Mouse (Mus musculus) midbrain, embryonic 12.5 days (tissue): Measurements from ENCODE around the gene Mutyh. TPM values are rescaled to one million over a fixed set of nuclear protein-coding genes. Genes with fewer than 3 reads are reported as not detected.
"Not testable (repeated sequence)": the region's sequence is repeated elsewhere in the genome, so short reads cannot be mapped to it uniquely, and the experiment has no call there.

ENCODE experiments used
- ATAC-seq: fragments of 200-750 bp; cut with Nextera tagmentation; 2 replicates; pipeline ENCODE4 v1.8.0; 2017; ENCODE audit warnings: low read depth, moderate TSS enrichment, moderate library complexity; ENCODE audit not compliant: low FRiP score
- H3K27ac ChIP-seq: fragments of 300-500 bp; sonication (generic); replicated peaks from 2 replicates; pipeline ENCODE4 v1.5.1; 2016; ENCODE audit warnings: mild to moderate bottlenecking
- H3K27me3 ChIP-seq: fragments of 300-500 bp; sonication (generic); 2 replicates; pipeline ENCODE4 v1.6.1; 2016; ENCODE audit warnings: mild to moderate bottlenecking
- H3K36me3 ChIP-seq: fragments of 300-500 bp; sonication (generic); 2 replicates; pipeline ENCODE4 v1.6.1; 2016
- H3K4me1 ChIP-seq: fragments of 300-500 bp; sonication (generic); 2 replicates; pipeline ENCODE4 v1.6.1; 2016
- H3K4me2 ChIP-seq: fragments of 300-500 bp; sonication (generic); replicated peaks from 2 replicates; pipeline ENCODE4 v1.6.1; 2016; ENCODE audit warnings: mild to moderate bottlenecking, moderate library complexity
- H3K4me3 ChIP-seq: fragments of 300-500 bp; sonication (generic); 2 replicates; pipeline ENCODE4 v1.5.1; 2016; ENCODE audit warnings: mild to moderate bottlenecking
- H3K9ac ChIP-seq: fragments of 300-500 bp; sonication (generic); replicated peaks from 2 replicates; pipeline ENCODE4 v1.6.1; 2016; ENCODE audit warnings: mild to moderate bottlenecking, moderate library complexity
- H3K9me3 ChIP-seq: fragments of 300-500 bp; sonication (generic); 2 replicates; pipeline ENCODE4 v1.6.1; 2016; ENCODE audit warnings: mild to moderate bottlenecking
- whole genome bisulfite sequencing: fragments of 180-500 bp; shearing (Covaris S2); methylation state at CpG from one replicate; pipeline ENCODE4 v1.1.7; 2016; 5-methylcytosine and 5-hydroxymethylcytosine counted together
- polyA plus RNA-seq: library from polyadenylated mRNA; unstranded; fragments of >200 nt; fragmentation: Nextera tagmentation; extraction: Ambion mirVana; gene quantifications from 2 replicates; pipeline ENCODE4 v1.2.1, GENCODE M21; 2016

Gene Mutyh
- polyA plus RNA-seq, 1 experiment from 2014 or later = 17.3 TPM

- peak; percentile 31 for ATAC-seq
- H3K4me2 ChIP-seq = peak overlapping the region; percentile 73
- peaks cover 30% of the 10 kb centered on the region for H3K27me3 ChIP-seq
- H3K36me3 ChIP-seq = no peaks in the 10 kb centered on the region
- H3K4me3 ChIP-seq = peak overlapping the region; percentile 52
- H3K4me1 ChIP-seq = peaks cover 27% of the 10 kb centered on the region
- 1% methylated on average over 29 of the region's 29 CpGs for WGBS
- H3K9ac ChIP-seq = peak overlapping the region; percentile 53
- H3K9me3 ChIP-seq = no peaks in the 10 kb centered on the region
- H3K27ac ChIP-seq = peak overlapping the region; percentile 54; the same call in 1 of the 2 replicates
Observed at GRCm38 (mm10) chr4:116824541-116825004, 17.1 kb downstream of the Mutyh start.

DNA sequence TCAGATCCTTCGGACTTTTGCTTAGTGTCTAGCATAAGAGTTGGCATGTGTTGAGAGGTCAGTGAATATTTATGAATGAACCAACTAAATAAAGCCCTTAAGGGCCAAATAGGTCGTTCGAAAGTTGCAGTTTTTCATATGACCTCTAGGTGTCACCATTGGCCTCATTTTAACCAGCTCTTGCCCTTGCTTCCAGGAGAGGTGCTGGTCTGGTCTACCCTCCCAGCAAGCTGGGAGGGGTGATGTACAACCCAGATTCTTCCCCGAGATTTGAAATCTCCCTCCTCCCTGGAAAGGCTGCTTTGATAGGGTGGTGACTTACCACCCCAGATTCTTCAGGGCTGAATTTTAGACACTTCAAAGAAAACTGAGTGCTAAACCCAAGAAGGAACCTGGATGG, 20.3 kb downstream of the Mutyh start:
- Histone ChIP-seq H3K4me3 (no peak overlapping the region), H3K9ac (no peak overlapping the region), H3K27me3 (0 out of 2 replicates have a peak, but pooled peaks cover 3% of the 10 kb centered on the region), H3K27ac (no peak overlapping the region), H3K4me1 (peaks cover 24% of the 10 kb centered on the region), H3K9me3 (no peaks in the 10 kb centered on the region), H3K4me2 (no peak overlapping the region), H3K36me3 (no peaks in the 10 kb centered on the region)
- ATAC-seq = no peak
- 0% methylated on average over 4 of the region's 4 CpGs for WGBS

DNA sequence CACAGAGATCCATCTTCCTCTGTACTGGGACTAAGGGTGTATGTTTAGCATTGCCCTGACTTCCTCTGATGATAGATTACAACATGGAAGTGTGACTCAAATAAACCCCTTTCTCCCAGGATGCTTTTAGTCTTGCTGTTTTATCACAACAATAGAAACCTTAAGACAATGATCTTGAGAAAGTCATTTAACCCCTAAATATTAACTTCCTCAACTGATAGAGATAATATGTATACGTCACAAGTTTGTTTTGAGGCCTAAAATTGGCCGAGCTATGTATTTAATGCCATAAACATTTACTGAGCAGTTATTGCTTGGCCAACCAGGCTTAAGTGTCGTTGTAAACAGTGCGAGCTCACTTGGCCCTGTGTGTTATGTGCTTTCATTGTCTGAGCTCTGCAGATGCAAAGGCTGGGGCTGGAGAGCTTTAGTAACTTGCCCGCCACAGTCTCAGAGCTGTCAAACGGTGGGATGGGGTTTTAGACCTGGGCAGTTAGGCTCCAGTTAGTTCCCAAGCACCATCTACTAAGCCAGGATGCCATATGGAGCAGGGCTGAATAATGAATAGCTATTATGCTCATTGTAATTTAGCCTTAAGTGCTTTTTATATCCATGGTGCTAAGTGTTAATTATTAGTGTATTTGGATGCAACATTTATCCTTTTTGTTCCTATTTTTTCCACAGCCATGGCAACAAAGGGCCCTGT, 22.0 kb downstream of the Mutyh start:
- WGBS = 33% methylated on average over 6 of the region's 6 CpGs
- ATAC-seq = peak; percentile 35; the same call in 1 of the 2 replicates
- H3K4me3 ChIP-seq = no peak overlapping the region
- peak overlapping the region; percentile 30 for H3K27ac ChIP-seq
- no peaks in the 10 kb centered on the region for H3K9me3 ChIP-seq
- H3K4me2 ChIP-seq = no peak overlapping the region
- H3K9ac ChIP-seq = no peak overlapping the region
- no peaks in the 10 kb centered on the region for H3K36me3 ChIP-seq
- H3K27me3 ChIP-seq = 0 out of 2 replicates have a peak, but pooled peaks cover 3% of the 10 kb centered on the region
- H3K4me1 ChIP-seq = peaks cover 19% of the 10 kb centered on the region

GRCm38 (mm10) chr4:116830070-116830368, 22.5 kb downstream of the Mutyh start:
- Histone ChIP-seq H3K36me3 (no peaks in the 10 kb centered on the region), H3K4me3 (no peak overlapping the region), H3K27ac (peak overlapping the region; percentile 30), H3K9ac (no peak overlapping the region), H3K27me3 (0 out of 2 replicates have a peak, but pooled peaks cover 3% of the 10 kb centered on the region), H3K9me3 (no peaks in the 10 kb centered on the region), H3K4me2 (no peak overlapping the region), H3K4me1 (peaks cover 17% of the 10 kb centered on the region)
- 7% methylated on average over 6 of the region's 6 CpGs for WGBS
- ATAC-seq = peak; percentile 53; the same call in 1 of the 2 replicates

GRCm38 (mm10) chr4:116838999-116839398, 31.5 kb downstream of the Mutyh start:
- Histone ChIP-seq H3K27me3 (peaks cover 15% of the 10 kb centered on the region), H3K4me3 (no peak overlapping the region), H3K4me1 (no peaks in the 10 kb centered on the region), H3K9ac (no peak overlapping the region), H3K27ac (no peak overlapping the region), H3K9me3 (no peaks in the 10 kb centered on the region), H3K4me2 (no peak overlapping the region), H3K36me3 (no peaks in the 10 kb centered on the region)
- 23% methylated on average over 2 of the region's 2 CpGs for WGBS
- no peak for ATAC-seq

GRCm38 (mm10) chr4:116840096-116840495, 32.6 kb downstream of the Mutyh start:
- peaks cover 15% of the 10 kb centered on the region for H3K27me3 ChIP-seq
- not testable (repeated sequence) for H3K9ac ChIP-seq, H3K36me3 ChIP-seq, H3K9me3 ChIP-seq, H3K4me3 ChIP-seq, H3K27ac ChIP-seq, ATAC-seq, H3K4me2 ChIP-seq, H3K4me1 ChIP-seq
- 43% methylated on average over 23 of the region's 29 CpGs for WGBS

DNA sequence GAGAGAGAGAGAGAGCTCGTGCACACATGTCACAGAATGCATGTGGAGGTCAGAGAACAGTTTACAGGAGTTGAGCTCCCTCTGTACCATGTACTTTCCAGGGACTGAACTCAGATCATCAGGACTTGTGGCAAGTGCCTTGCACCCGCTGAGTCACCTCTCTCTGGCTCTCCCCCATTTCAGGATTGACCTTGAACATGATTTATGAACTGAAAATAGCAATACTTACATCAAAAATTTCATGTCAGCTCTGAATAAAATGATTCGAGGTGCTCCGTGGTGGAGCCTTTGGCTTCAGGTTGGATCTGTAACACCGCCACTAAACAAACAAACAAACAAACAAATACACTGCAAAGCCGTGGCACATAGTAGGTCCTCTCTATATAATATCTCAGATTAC, 33.3 kb downstream of the Mutyh start:
- Histone ChIP-seq H3K4me1 (no peaks in the 10 kb centered on the region), H3K4me3 (no peak overlapping the region), H3K9ac (no peak overlapping the region), H3K27me3 (peaks cover 15% of the 10 kb centered on the region), H3K36me3 (no peaks in the 10 kb centered on the region), H3K4me2 (no peak overlapping the region), H3K27ac (no peak overlapping the region), H3K9me3 (no peaks in the 10 kb centered on the region)
- 92% methylated on average over 6 of the region's 6 CpGs for WGBS
- ATAC-seq = no peak

GRCm38 (mm10) chr4:116844324-116844723, 36.8 kb downstream of the Mutyh start:
- 94% methylated on average over 3 of the region's 3 CpGs for WGBS
- H3K27me3 ChIP-seq = peaks cover 10% of the 10 kb centered on the region
- no peaks in the 10 kb centered on the region for H3K4me1 ChIP-seq
- no peak for ATAC-seq
- H3K9ac ChIP-seq = no peak overlapping the region
- no peaks in the 10 kb centered on the region for H3K9me3 ChIP-seq
- no peak overlapping the region for H3K4me3 ChIP-seq
- no peaks in the 10 kb centered on the region for H3K36me3 ChIP-seq
- H3K27ac ChIP-seq = no peak overlapping the region
- H3K4me2 ChIP-seq = no peak overlapping the region

DNA sequence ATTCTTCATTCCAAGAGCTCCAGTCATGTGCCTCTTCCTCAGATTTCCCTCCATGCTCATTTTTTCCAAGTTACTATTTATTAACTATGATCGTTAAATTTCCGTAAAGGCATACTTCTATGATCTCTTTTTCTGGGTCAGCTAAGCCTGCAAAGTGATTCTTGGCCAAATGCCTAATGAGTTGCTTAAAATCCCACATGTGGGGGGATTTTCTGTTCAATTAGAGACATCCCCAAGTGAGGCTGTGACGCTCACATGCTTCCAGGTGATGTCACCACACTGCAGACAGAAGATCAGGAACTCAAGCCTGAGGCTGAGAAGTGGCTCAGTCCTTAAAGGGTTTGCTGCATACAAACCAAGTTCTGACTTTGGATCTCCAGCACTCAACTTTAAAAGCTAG, 42.4 kb downstream of the Mutyh start:
- H3K4me3 ChIP-seq = no peak overlapping the region
- no peak overlapping the region for H3K4me2 ChIP-seq
- H3K9ac ChIP-seq = no peak overlapping the region
- H3K27me3 ChIP-seq = no peaks in the 10 kb centered on the region
- H3K36me3 ChIP-seq = no peaks in the 10 kb centered on the region
- WGBS = 80% methylated on average over 3 of the region's 3 CpGs
- peaks cover 14% of the 10 kb centered on the region for H3K4me1 ChIP-seq
- H3K27ac ChIP-seq = no peak overlapping the region
- no peak for ATAC-seq
- no peaks in the 10 kb centered on the region for H3K9me3 ChIP-seq

- Histone ChIP-seq H3K9me3 (no peaks in the 10 kb centered on the region), H3K4me1 (peaks cover 14% of the 10 kb centered on the region), H3K27me3 (no peaks in the 10 kb centered on the region), H3K9ac (no peak overlapping the region), H3K4me3 (no peak overlapping the region), H3K27ac (no peak overlapping the region), H3K36me3 (no peaks in the 10 kb centered on the region), H3K4me2 (peak overlapping the region; percentile 6; the same call in 1 of the 2 replicates)
- 20% methylated on average over 2 of the region's 2 CpGs for WGBS
- ATAC-seq = peak; percentile 54; the same call in 1 of the 2 replicates
Observed at GRCm38 (mm10) chr4:116854286-116854685, 46.8 kb downstream of the Mutyh start.

GRCm38 (mm10) chr4:116857203-116857602, 49.7 kb downstream of the Mutyh start:
- H3K4me3 ChIP-seq = no peak overlapping the region
- ATAC-seq = no peak

DNA sequence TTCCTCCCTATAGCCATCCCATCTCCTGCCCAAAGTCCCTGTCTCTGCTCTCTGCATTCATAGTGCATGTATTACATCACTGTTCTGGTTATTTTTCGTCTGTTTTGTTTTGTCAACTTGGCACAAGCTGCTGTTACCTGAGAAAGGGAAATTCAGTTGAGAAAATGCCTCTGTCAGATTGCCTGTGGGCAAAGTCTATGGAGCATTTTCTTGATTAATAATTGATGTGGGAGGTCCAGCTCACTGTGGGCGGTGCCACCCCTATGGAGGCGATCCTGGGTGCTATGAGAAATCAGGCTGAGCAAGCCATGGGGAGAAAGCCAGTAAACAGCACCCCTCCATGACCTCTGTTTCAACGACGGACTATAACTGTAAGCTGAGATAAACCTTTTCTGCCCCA, 52.2 kb downstream of the Mutyh start:
- H3K27me3 ChIP-seq = no peaks in the 10 kb centered on the region
- H3K4me3 ChIP-seq = no peak overlapping the region
- H3K9me3 ChIP-seq = no peaks in the 10 kb centered on the region
- H3K27ac ChIP-seq = no peak overlapping the region
- 78% methylated on average over 5 of the region's 5 CpGs for WGBS
- no peaks in the 10 kb centered on the region for H3K36me3 ChIP-seq
- no peak overlapping the region for H3K9ac ChIP-seq
- H3K4me1 ChIP-seq = peaks cover 2% of the 10 kb centered on the region
- no peak for ATAC-seq
- no peak overlapping the region for H3K4me2 ChIP-seq

More at GRCm38 (mm10) chr4:116857203-116857602, 49.7 kb downstream of the Mutyh start:
- no peak overlapping the region for H3K9ac ChIP-seq
- peaks cover 14% of the 10 kb centered on the region for H3K4me1 ChIP-seq
- H3K4me2 ChIP-seq = no peak overlapping the region
- 76% methylated on average over 10 of the region's 10 CpGs for WGBS
- H3K36me3 ChIP-seq = no peaks in the 10 kb centered on the region
- no peak overlapping the region for H3K27ac ChIP-seq
- H3K27me3 ChIP-seq = no peaks in the 10 kb centered on the region
- H3K9me3 ChIP-seq = no peaks in the 10 kb centered on the region
